Mouse (Mus musculus): ENCODE measurements around the gene Fdxacb1.

The Fdxacb1 gene

DNA sequence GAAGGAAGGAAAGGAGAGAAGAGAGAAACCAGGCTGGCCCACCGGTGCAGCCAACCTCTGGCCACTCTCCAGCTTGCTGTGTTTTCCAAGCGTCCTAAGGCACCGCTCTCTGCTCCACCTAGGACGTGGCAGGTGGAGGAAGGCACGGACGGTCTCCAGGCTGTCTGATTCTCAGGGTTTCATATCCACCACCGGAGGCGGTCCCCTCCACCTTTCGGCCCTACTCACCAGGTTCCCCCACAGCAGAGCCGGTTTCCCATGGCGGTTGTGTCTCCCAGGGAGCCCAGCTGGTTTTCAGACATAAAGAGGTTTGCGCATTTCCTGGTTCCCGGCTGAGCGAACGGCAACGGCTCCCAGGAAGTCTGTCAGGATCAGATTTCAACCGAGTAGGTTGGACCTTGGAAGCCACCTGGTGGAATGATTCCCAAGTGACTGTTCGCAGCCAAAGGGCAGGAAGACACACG lies 21.8 kb upstream of the Fdxacb1 start, which contains the start of gene 2310030G06Rik:
Gene 2310030G06Rik, minus strand, starts transcription at position 323 of the 464 bp plus-strand sequence.
- no peak for DNase-seq (ENCODE audit: low read depth, low spot score)

DNA sequence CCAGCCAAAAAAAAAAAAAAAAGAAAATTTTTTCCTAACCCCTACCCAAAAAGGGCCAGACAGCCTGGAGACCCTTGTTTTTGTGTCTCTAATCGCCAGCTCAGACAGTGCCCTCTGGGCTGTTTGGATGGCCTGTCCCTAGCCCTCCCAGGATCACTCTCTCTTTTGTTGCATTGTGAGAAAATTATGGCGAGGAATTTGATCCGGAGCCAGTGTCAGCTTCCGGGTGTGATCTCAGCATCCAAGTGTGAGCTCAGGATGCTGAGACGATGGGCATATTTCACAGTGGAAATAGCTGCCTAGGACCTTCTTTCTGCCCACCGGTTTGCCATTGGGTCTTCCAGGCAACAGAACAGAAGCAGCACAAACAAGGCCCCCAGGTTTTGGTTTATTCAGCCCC lies 17.3 kb upstream of the Fdxacb1 start:
- DNase-seq (ENCODE audit: low read depth, low spot score) = no peak

DNA sequence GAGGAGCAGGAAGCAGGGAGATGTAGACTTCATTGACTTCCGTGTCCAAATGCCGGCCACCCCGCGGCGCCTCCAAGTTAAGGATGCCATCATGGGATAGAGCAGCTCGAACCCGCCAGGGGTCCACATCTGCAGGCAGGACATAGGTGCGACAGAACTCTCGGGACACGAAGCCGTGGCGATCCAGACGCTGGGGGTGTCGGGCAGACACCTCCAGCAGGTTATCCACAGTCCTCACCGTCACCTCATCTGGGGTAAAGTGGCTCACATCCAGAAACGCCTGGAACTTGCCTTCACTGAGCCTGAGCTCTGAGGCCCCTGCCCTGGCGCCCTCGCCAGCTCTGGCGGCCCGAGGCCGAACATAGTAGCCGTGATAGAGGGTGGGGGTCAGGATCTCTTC lies 16.7 kb upstream of the Fdxacb1 start, which contains the start of gene Cryab:
Gene Cryab, plus strand, starts transcription at position 3 of the 400 bp plus-strand sequence.
- no peak for DNase-seq (ENCODE audit: low read depth, low spot score)

DNA sequence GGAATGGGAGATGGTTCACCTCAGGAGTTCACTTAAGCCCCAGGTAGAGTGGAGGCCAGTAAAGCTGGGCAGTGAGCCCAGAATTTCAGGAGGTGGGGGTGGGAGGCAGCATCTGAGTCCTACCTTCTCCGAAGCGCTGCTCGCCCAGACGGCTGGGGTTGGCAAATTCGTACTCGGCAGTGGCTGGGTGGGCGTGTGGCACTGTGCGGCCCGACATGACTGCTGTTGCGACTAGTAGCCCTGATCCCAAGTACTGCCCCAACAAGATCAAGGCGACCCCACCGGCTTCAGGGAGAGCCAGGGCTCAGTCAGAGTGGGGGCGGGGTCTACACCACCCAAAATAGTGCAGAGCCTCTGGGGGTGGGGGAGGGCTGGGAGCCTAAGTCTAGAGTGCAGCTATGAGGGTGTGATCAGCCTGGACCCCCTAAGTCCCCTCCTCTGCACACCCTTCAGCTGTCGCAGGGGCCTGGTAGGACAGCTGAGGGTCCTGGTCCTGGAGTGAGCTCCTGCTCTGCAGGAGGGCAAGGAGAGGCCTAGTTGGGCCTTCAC lies 15.9 kb upstream of the Fdxacb1 start, which contains the start of gene Hspb2:
Gene Hspb2, minus strand, starts transcription at position 301 of the 549 bp plus-strand sequence.
- DNase-seq (ENCODE audit: low read depth, low spot score) = no peak

DNA sequence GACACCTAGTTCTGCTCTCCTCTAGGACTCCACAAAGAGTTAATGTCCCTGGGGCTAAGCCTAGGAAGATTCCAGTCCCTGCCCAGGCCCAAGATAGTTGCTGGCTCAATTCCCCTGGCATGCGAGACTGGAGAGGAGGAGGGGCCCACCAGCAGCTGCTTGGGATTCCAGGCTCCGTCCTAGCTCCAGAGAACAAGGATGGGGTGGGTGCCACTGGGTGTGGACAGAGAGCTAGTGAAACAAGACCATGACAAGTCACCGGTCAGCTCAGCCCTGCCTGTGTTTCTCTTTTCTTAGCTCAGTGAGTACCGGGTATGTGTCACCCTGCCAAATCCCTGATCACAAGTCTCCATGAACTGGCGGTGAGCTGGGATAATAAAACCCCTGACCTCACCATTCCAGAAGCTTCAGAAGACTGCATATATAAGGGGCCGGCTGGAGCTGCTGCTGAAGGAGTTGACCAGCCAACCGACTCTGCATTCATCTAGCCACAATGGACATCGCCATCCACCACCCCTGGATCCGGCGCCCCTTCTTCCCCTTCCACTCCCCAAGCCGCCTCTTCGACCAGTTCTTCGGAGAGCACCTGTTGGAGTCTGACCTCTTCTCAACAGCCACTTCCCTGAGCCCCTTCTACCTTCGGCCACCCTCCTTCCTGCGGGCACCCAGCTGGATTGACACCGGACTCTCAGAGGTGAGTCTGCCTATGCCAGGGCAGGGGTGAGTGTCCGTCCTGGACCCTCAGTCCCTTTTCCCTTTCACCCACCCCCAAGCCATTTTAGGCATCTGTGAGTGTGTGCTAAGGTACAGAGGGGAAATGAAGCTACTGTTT lies 15.0 kb upstream of the Fdxacb1 start:
- no peak for DNase-seq (ENCODE audit: low read depth, low spot score)

DNA sequence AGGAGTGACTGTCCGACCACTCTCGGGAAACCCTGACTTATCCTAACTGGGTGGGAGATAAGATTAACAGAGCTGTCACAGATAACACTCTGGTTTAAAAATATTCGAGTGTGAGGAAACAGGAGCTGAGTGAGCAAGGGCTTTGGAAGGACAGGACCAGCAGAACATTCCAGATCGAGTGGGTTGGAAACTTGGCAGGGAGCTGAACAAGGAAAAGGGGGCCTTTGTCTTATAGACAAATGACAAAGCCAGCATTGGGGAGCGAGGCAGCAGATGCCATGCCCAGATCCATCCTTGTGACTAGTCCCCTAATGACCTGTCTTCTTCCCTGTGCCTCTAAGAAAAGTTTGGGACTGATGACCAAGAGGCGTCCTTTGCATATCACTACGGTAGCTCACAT lies 14.1 kb upstream of the Fdxacb1 start:
- no peak for DNase-seq (ENCODE audit: low read depth, low spot score)

DNA sequence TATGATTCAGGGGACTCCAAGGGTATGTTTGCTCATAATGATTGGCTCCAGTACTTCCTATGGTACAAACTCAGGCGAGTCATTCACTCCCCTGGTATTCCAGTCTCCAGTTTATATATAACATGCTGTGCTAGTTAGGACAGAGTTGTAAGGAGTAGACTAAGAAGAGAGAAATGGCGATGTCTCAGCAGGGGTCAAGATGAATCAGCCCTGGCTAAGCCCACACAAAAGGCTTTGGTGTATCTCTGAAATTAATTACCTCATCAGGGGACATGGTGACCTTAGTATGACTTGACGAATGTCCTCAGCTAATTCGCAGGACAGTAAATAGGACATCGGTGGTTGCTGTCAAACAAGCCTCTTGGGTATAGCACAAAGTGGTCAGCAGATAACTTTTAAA lies 11.3 kb upstream of the Fdxacb1 start:
- DNase-seq (ENCODE audit: low read depth, low spot score) = no peak

DNA sequence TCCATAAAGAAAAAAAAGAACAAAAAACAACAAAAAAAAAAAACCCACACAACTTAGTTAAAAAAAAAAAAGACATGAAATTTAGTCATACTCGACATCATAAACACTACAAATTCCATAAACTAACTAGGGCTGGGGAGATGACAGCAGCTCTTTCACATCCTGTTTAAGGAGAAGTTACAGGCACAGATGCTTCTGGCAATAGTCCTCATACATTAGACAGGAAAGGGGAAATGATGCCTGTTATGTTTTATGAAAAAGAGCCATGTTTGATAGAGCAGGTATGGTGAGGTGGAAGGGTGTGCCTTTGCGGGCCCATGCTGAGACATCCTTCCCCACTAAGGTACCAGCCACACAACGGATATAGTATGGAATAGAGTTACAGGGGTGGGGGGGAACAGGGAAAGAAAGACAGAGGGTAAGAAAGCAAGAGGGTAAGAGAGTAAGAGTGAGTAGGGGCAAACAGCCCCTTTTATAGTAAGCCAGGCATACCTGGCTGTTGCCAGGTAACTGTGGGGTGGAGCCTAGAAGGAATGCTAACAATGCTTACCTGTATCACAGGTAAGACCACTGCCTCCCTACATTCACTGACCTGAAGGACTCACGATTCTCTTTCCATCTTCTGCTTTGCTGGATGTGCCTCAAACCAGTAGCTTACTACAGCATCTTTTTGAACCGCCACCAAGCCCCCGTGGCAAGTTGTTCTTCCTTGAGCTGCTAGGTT lies 6.4 kb upstream of the Fdxacb1 start:
- DNase-seq (ENCODE audit: low read depth, low spot score) = no peak

DNA sequence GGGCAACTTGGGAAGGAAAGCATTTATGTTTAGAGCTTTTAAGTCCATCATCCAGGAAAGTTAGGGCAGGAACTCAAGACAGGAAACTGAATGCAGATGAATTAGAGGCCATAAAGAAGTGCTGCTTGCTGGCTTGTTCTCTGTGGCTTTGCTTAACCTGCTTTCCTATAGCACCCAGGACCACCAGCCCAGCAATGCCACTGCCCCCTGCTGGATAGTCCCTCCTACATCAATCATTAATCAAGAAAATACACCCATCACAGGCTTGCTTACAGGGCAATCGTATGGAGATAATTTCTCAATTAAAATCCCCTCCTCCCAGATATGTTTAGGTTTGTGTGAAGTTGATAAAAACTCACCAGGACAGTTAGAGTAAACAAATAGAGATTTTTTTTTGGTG lies 4.7 kb upstream of the Fdxacb1 start:
- no peak for DNase-seq (ENCODE audit: low read depth, low spot score)

DNA sequence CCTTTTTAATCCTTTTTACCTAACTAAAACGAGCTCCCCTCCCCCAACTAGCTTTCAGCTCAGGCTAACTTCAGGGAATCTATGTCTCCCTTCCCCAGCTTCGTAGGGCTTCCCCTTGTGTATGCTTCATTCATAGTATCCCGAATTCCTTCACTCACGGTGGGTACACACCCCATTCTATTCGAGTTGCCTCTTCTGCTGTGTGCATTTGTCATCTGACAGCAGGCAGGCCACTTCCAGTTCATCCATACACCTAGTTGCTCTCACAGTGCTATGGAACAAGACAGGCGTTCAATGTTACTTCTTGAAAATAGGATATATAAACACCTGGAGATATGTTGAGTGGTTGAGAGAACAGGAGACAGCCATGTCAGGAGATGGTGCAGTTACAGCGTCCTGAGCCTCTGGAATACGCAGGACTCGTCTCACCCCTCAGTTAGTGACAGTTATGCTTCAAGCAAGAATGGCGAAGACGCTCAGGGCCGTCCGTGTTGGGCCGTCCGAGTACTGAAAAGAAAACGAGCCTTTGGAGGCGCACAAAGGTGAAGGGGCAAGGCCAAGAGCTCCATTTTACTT lies 417 bp upstream of the Fdxacb1 start:
- DNase-seq (ENCODE audit: low read depth, low spot score) = no peak

DNA sequence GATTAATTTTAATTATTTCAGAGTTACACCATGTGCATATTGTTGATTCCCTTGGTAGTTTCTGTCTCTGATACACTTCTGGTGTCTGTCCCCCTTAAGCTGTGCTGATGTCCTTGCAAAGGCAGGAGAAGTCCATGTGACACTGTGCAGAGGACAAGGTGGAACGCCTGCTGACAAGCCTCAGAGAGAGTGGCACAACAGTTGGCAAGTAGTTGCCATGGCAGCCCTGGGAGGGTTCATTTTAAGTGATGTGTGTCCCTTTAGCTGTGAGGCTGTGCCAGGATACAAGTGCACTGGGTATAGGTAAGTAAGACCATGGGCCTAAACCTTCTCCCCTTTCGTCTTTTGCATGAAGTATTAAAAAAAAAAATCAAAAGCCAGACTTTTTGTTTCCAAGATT lies 2.0 kb downstream of the Fdxacb1 start:
- no peak for DNase-seq (ENCODE audit: low read depth, low spot score)

DNA sequence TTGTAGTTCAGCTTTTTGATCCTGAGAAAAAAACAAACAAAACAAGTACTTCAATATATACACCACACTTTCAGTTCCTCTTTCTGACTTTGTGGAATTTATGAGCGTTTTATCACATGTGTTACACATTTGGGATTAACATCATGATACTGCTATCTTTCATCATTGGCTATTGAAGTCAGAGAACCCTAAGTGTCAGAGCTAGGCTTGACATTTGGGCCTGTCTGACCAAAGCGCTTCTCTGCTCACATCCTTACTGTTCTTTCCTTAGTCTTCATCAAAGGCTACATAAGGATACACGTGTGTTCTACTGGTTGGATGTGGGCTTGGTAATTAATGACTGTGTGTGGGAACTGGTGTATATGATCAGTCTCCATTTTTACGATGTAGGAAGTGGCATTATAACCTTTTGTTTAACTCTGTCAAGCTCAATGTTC lies 6.0 kb downstream of the Fdxacb1 start:
- DNase-seq (ENCODE audit: low read depth, low spot score) = no peak

DNA sequence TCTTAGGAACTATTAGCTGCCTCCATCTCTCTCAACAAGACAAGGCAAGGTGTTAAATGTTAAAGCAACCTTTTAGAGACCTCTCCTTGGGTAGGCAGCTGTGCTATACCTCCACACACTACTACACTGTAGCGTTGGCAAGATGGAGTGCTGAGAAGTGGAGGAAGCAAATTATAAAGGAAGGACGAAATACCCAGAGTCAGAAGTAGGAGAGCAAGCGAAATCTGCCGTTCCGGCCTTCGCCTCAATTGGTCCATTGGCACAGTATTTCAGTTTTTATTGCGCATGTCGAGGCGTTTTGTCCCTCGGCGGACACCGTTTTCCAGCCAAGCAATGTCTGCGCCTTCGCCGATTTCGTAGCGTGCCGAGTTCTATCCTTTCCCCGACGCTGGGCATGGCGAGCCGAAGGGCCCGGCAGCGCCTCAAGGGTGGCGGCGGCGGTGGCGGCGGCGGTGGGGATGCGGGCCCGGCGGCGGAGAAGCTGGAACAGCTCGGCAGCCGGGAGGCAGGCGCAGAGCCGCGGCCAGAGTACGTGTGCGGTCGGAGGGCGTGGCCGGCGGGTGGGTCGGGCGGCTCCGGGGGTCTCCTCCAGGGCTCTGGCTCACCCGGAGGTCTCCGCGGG lies 7.1 kb downstream of the Fdxacb1 start, which contains the start of the genes Alg9 and 1110032A03Rik:
Gene Alg9, plus strand, starts transcription at position 29 of the 622 bp plus-strand sequence.
Gene 1110032A03Rik, minus strand, starts transcription at position 530 of the 622 bp plus-strand sequence.
- peak; percentile 67 for DNase-seq (ENCODE audit: low read depth, low spot score)

DNA sequence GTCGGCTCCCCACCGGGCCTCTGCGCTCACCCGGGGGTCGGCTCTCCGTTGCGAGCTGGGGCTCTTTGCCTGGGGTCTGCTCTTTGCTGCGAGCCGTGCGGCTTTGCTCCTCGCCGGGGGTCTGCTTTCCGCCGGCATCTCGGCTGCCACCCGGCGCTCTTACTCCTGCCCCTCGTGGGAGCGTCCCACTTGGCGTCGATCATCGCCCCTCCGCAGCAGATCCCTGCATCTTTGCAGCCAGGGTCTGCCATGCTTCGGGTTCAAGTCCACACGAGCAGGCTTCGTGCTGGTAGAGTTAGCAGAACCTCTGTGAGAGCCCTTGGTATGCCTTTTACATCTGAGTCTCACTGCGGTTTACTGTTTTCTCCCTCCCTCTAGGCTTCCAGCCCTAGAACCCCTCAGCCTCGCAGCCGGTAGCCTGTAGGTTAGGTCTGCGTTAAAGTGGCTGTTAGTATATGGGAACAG lies 7.7 kb downstream of the Fdxacb1 start:
- no peak for DNase-seq (ENCODE audit: low read depth, low spot score)

DNA sequence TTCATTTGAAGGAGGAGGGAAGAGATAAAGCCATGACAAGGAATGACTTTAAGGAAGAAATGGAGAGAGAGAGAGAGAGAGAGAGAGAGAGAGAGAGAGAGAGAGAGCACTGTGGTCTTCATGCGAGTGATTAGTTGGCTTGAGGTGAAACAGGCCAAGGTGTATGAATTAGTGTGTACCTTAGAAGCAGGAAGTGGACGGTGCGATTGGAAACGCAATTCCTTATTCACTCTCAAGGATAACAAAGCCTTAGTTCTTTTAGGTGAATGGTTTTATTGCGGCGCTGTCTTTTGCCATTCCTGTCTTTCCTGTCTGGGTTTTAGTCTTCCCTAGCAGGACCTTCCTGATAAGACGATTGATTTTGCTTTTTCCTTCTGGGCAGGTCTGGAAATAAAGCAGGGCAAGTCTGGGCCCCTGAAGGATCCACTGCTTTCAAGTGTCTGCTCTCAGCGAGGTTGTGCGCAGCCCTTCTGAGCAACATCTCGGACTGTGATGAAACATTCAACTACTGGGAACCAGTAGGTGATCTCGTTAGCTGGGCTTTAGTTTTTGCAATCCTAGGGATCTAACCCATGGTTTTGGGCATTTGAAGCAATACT lies 8.2 kb downstream of the Fdxacb1 start:
- no peak for DNase-seq (ENCODE audit: low read depth, low spot score)

DNA sequence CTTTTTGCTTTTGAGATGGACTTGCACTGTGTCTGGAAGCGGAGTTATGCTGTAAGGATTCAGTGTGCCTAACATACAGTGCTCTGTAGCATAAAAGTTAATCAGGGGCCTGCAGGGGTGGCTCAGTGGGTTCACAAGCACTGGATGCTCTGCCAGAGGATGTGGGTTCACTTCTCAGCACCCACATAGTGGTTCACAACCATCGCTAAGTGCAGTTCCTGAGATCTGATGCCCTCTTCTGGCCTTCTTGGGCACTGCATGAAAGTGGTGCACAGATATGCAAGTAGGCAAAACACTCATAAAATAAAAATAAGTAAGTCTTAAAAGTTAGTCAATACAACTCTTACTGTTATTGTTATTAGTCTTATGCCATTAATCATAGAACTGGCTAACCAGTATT lies 14.1 kb downstream of the Fdxacb1 start:
- no peak for DNase-seq (ENCODE audit: low read depth, low spot score)

DNA sequence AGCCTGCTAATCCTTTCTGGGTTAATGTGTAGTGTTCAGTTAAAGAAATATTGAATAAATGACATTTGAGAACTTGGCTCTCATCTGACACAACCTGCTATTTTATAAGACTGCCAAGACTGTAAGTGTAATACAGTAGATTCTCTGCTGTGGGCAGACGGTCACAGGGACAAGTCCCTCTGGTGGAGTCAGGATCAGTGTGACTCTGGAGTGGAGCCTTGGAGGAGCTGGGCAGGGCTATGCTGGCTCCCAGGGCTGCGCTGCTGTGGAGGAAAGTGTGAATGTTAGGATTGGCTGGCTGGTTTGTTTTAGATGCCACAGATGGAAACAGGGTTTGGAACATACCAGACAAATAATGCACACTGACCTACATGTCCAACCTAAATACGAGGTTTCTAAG lies 27.2 kb downstream of the Fdxacb1 start:
- DNase-seq (ENCODE audit: low read depth, low spot score) = no peak

DNA sequence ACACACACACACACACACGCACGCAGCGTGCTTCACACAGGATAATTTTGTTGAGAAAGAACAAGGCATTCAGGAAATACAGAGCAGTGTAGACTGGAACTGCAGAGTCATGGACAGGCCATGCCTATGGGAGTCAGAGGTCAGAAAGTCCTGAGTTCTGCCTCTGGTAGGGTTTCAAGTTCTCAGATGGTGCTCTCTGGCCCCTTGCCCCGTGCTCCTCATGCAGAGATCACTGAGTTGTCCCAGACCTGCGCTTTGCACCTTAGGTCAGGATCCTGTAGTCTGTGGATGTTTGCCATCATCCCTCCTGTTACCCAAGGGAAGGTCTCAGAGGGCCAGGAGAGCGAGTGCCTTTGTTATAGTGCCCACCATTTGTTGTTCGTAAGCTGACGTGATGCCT lies 28.7 kb downstream of the Fdxacb1 start:
- DNase-seq (ENCODE audit: low read depth, low spot score) = no peak

DNA sequence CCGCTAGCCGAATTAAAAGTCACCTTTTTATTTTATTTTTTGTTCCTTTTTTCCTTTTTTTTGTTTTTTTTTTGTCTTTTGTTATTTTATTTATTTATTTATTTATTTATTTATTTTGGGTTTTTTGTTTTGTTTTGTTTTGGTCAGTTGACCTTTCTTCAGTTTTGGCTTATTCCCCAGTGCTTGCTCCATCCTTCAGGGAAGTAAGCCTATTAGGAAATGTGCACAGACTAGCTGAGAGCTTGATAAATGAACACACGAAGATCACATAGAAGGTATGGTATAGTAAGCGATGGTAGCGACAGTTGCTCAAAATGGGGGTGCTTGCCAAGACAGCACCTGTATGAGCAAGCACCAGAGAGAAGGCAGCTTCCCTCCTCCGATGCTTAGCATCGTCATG lies 29.6 kb downstream of the Fdxacb1 start:
- no peak for DNase-seq (ENCODE audit: low read depth, low spot score)

DNA sequence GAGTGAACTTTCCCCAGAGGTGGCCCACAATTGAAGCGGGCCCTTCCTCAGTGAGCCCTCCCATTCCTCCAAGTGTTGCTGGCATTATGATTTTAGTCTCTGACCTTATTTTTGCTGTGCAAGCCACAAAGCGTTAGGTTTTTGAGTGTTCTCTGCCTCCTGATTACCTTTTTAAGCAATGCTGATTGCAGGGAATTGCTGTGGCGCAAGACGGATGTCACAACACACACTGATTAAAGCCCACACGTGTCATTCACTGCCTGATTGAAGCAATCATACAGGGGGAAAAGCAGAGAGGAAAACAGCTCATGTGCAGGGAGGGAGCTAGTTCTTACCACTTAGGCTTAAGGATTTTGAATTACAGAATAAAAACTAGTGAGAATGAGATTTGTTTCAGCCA lies 30.3 kb downstream of the Fdxacb1 start:
- DNase-seq (ENCODE audit: low read depth, low spot score) = no peak

DNA sequence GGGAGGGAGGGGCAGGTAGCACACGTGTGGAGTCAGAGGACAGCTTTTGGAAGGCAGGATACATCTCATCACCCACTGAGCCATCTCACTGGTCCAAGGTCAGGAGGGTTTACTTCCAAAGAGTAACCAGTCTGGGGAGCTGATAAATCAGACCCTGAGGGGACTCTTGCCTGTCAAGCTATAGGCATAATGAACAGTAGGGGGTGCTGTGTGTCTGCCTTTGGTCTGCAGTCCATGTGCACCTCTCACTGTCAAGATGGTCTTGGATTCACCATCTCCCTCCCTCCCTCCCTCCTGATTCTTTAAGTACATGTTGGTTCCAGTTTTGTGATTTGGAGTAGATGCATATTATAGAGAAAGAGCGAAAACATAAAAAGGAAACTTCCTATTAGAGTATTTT lies 32.9 kb downstream of the Fdxacb1 start:
- DNase-seq (ENCODE audit: low read depth, low spot score) = no peak
